In genomic region chr3:126299257-126299656, GRCm38 (mm10) we compare ENCODE assay signal across 12 mouse cellular contexts.
"Had no signal": no experiment of that assay in that cellular context is flagged by ENCODE, and none has a peak within 500 bp of the region (broad histone marks: within the 10 kb centered on the region; RNA-seq: fewer than 3 reads in every experiment).

No protein-coding gene starts in this region.

- DNase-seq: layer of hippocampus, adult 9-11 months; layer of hippocampus, postnatal 36 days; lung, embryonic 14.5 days; lung, postnatal 14 days; right cerebral cortex, postnatal 14 days; thymus, adult 2 months; thymus, postnatal 36 days had no signal

- H3K9me3 ChIP-seq: limb, embryonic 15.5 days; liver, embryonic 12.5 days; midbrain, embryonic 13.5 days; neural tube, embryonic 13.5 days; stomach, embryonic 15.5 days had no signal

- ATAC-seq: liver, embryonic 12.5 days; midbrain, embryonic 13.5 days had no signal

- H3K27ac ChIP-seq: limb, embryonic 15.5 days; liver, embryonic 12.5 days; midbrain, embryonic 13.5 days; neural tube, embryonic 13.5 days; stomach, embryonic 15.5 days had no signal

- H3K4me1 ChIP-seq: limb, embryonic 15.5 days; liver, embryonic 12.5 days; midbrain, embryonic 13.5 days; neural tube, embryonic 13.5 days; stomach, embryonic 15.5 days had no signal

- H3K27me3 ChIP-seq: limb, embryonic 15.5 days; liver, embryonic 12.5 days; midbrain, embryonic 13.5 days; neural tube, embryonic 13.5 days; stomach, embryonic 15.5 days had no signal

- H3K9ac ChIP-seq: limb, embryonic 15.5 days; liver, embryonic 12.5 days; lung, embryonic 14.5 days; midbrain, embryonic 13.5 days; neural tube, embryonic 13.5 days; stomach, embryonic 15.5 days had no signal

- H3K4me3 ChIP-seq: limb, embryonic 15.5 days; liver, embryonic 12.5 days; midbrain, embryonic 13.5 days; neural tube, embryonic 13.5 days; stomach, embryonic 15.5 days had no signal

- H3K4me2 ChIP-seq: limb, embryonic 15.5 days; liver, embryonic 12.5 days; lung, embryonic 14.5 days; midbrain, embryonic 13.5 days; neural tube, embryonic 13.5 days; stomach, embryonic 15.5 days had no signal

- H3K36me3 ChIP-seq: limb, embryonic 15.5 days; liver, embryonic 12.5 days; midbrain, embryonic 13.5 days; neural tube, embryonic 13.5 days; stomach, embryonic 15.5 days had no signal
